Mouse (Mus musculus): ENCODE measurements around the gene Cinp.

DNA sequence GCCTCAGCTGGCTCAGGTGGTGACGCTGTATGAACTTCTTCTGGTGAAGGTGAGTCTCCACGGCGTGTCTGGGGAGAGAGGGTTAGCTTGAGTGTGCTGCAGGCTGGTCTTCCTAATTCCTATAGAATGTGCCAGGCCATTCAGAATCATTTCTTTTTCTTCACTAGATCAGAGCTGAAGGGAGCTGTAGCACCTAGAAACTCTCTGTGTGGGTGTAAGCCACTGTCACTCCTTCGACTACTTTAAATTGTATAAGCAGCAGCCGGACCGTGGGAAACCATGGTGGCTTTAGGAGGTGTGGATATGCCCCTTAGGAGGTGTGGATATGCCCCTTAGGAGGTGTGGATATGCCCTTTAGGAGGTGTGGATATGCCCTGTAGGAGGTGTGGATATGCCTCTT is 24.9 kb downstream of the Cinp start:
- no peak for TF ChIP-seq GATA1 (IDR thresholded peaks at IDR 0.05; ENCODE audit: borderline replicate concordance, low read length)
- no peak for TF ChIP-seq CTCF (IDR thresholded peaks at IDR 0.05; ENCODE audit: low read depth, low read length)
- TF ChIP-seq TAL1 (conservative IDR thresholded peaks at IDR 0.05; ENCODE audit: low read depth, low read length): no peak
- TF ChIP-seq GATA2 (IDR thresholded peaks at IDR 0.05; ENCODE audit: borderline replicate concordance, low read depth, low read length): no peak
- TF ChIP-seq POLR2AphosphoS5 (IDR thresholded peaks at IDR 0.05; ENCODE audit: insufficient replicate concordance, low read depth, low read length): no peak

Measured in G1E (cell line).